In the genomic region with DNA sequence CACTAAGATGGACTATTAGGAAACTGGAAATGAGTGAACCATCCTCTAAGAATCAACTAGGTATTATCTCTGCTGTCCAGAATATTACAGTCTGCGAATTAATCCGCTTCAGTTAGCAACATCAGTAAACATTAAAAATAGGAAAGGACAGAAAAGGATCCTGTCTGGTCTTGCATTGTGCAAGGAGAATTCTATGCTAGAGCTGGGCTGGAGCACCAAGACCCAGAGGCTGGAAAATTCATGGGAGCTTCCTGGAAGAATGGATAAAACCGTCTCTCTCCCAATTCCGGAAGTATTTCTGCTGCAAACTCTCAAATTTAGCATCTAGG, we compare ENCODE assay signal across 8 mouse cellular contexts. TPM values are rescaled to one million over a fixed set of nuclear protein-coding genes. Genes with fewer than 3 reads are reported as not detected.
A peak's percentile ranks its signal among the peaks of the same experiment; 100 is the strongest.
DNase-seq lines count a peak whose midpoint lies in the region; ATAC-seq and TF ChIP-seq lines count a peak whose summit lies in the region.

No protein-coding gene starts in this region.

- no peaks in the 10 kb centered on the region for H3K27me3 ChIP-seq in heart, embryonic 13.5 days (replicated peaks)
- H3K27me3 ChIP-seq in MEL (ENCODE audit: control insufficient read depth in 1 of 2, insufficient read depth in 2 of 2, low read length in 2 of 2), result peaks cover 0 to 2% of the 10 kb centered on the region in 2 experiments; a peak in 1 of 4 replicates
- no peaks in the 10 kb centered on the region for H3K27me3 ChIP-seq in hindbrain, embryonic 13.5 days
- no peaks in the 10 kb centered on the region for H3K27me3 ChIP-seq in midbrain, embryonic 11.5 days (ENCODE audit: control insufficient read depth, insufficient read depth, low read length)

- no peak for TF ChIP-seq RAD21 in MEL (IDR thresholded peaks at IDR 0.05; ENCODE audit: low read depth, low read length)

- peaks cover 37% of the 10 kb centered on the region for H3K4me1 ChIP-seq in heart, embryonic 13.5 days
- peaks cover 0 to 2% of the 10 kb centered on the region in 2 experiments; a peak in 2 of 4 replicates for H3K4me1 ChIP-seq in MEL (ENCODE audit: control insufficient read depth in 1 of 2, insufficient read depth in 2 of 2, low read length in 2 of 2)
- peaks cover 9% of the 10 kb centered on the region; the same call in 1 of the 2 replicates for H3K4me1 ChIP-seq in hindbrain, embryonic 13.5 days (replicated peaks)
- peaks cover 2% of the 10 kb centered on the region; the same call in 1 of the 2 replicates for H3K4me1 ChIP-seq in midbrain, embryonic 11.5 days (ENCODE audit: control insufficient read depth, insufficient read depth, low read length)

- no peak for ATAC-seq in heart, embryonic 13.5 days (ENCODE audit: extremely low read depth, insufficient number of reproducible peaks, low FRiP score, low TSS enrichment)
- ATAC-seq in hindbrain, embryonic 13.5 days (ENCODE audit: low FRiP score), result peak; percentile 14; the same call in 1 of the 2 replicates
- peak; percentile 15; the same call in 1 of the 2 replicates for ATAC-seq in midbrain, embryonic 11.5 days (ENCODE audit: low FRiP score)

- H3K79me2 ChIP-seq in MEL (ENCODE audit: control insufficient read depth, insufficient read depth, low read length, poor library complexity), result no peaks in the 10 kb centered on the region

- H3K9ac ChIP-seq in heart, embryonic 13.5 days, result peak overlapping the region; percentile 75
- peak overlapping the region; percentile 27 for H3K9ac ChIP-seq in MEL (ENCODE audit: control insufficient read depth, low read depth, low read length, poor library complexity, severe bottlenecking)
- H3K9ac ChIP-seq in hindbrain, embryonic 13.5 days, result peak overlapping the region; percentile 61
- H3K9ac ChIP-seq in midbrain, embryonic 11.5 days (ENCODE audit: low read length), result peak overlapping the region; percentile 59

- no peaks in the 10 kb centered on the region for H3K36me3 ChIP-seq in heart, embryonic 13.5 days
- peaks cover 0 to 3% of the 10 kb centered on the region in 2 experiments; a peak in 2 of 4 replicates for H3K36me3 ChIP-seq in MEL (ENCODE audit: control insufficient read depth in 1 of 2, insufficient read depth in 2 of 2, low read length in 2 of 2)
- H3K36me3 ChIP-seq in hindbrain, embryonic 13.5 days, result no peaks in the 10 kb centered on the region
- H3K36me3 ChIP-seq in midbrain, embryonic 11.5 days (ENCODE audit: control insufficient read depth, insufficient read depth, low read length), result no peaks in the 10 kb centered on the region

- TF ChIP-seq CTCF in MEL (IDR thresholded peaks at IDR 0.05 in 2 of 3, conservative IDR thresholded peaks at IDR 0.05 in 1 of 3; ENCODE audit: control insufficient read depth in 1 of 3, insufficient read depth in 1 of 3, low read depth in 2 of 3, low read length in 3 of 3, poor library complexity in 1 of 3, severe bottlenecking in 1 of 3), result no peak

- H3K4me3 ChIP-seq in heart, embryonic 13.5 days, result peak overlapping the region; percentile 61
- H3K4me3 ChIP-seq in MEL (ENCODE audit: control insufficient read depth in 1 of 2, insufficient read depth in 1 of 2, low read depth in 2 of 2, low read length in 2 of 2), result peak overlapping the region; percentile 45 to 48
- peak overlapping the region; percentile 51 for H3K4me3 ChIP-seq in hindbrain, embryonic 13.5 days
- peak overlapping the region; percentile 29 for H3K4me3 ChIP-seq in midbrain, embryonic 11.5 days (ENCODE audit: low read depth, low read length)

- no peak for TF ChIP-seq EP300 in MEL (IDR thresholded peaks at IDR 0.05; ENCODE audit: low read depth in 1 of 2, low read length in 2 of 2)

- no peak for DNase-seq in heart, adult 18-20 months
- DNase-seq in MEL (ENCODE audit: low read depth, low spot score) (no peak), MN1 (ENCODE audit: low spot score) (no peak)
- peak; percentile 92 for DNase-seq in midbrain, embryonic 11.5 days (ENCODE audit: low spot score, missing footprints)
- DNase-seq in frontal cortex, postnatal 25 days (ENCODE audit: low spot score in 2 of 2), result no peak
- no peak for DNase-seq in embryo, embryonic 9.5 days (ENCODE audit: extremely low spot score)

- 32% methylated on average over 4 of the region's 4 CpGs for WGBS in heart, embryonic 13.5 days
- 31% methylated on average over 4 of the region's 4 CpGs for WGBS in hindbrain, embryonic 13.5 days
- 35% methylated on average over 4 of the region's 4 CpGs for WGBS in midbrain, embryonic 11.5 days

- no peaks in the 10 kb centered on the region for H3K9me3 ChIP-seq in heart, embryonic 13.5 days
- H3K9me3 ChIP-seq in MEL (replicated peaks; ENCODE audit: insufficient read depth, low read length), result no peaks in the 10 kb centered on the region
- no peaks in the 10 kb centered on the region for H3K9me3 ChIP-seq in hindbrain, embryonic 13.5 days
- H3K9me3 ChIP-seq in midbrain, embryonic 11.5 days (ENCODE audit: control insufficient read depth, low read length), result no peaks in the 10 kb centered on the region

- H3K27ac ChIP-seq in heart, embryonic 13.5 days (replicated peaks), result peak overlapping the region; percentile 65; the same call in 1 of the 2 replicates
- H3K27ac ChIP-seq in MEL (ENCODE audit: control insufficient read depth, low read depth, low read length), result no peak overlapping the region
- peak overlapping the region; percentile 73; the same call in 1 of the 2 replicates for H3K27ac ChIP-seq in hindbrain, embryonic 13.5 days
- H3K27ac ChIP-seq in midbrain, embryonic 11.5 days (ENCODE audit: low read depth, low read length), result no peak overlapping the region

- TF ChIP-seq POLR2A in MEL (IDR thresholded peaks at IDR 0.05; ENCODE audit: control insufficient read depth in 1 of 2, insufficient read depth in 1 of 2, low read depth in 1 of 2, low read length in 2 of 2, poor library complexity in 1 of 2), result no peak

- peak overlapping the region; percentile 74 for H3K4me2 ChIP-seq in heart, embryonic 13.5 days
- peak overlapping the region; percentile 68 for H3K4me2 ChIP-seq in hindbrain, embryonic 13.5 days
- H3K4me2 ChIP-seq in midbrain, embryonic 11.5 days, result peak overlapping the region; percentile 63

TF ChIP-seq in MEL, 35 proteins besides CTCF, POLR2A, EP300 and RAD21 (continues in another document):
- TF ChIP-seq RCOR1 (IDR thresholded peaks at IDR 0.05; ENCODE audit: low read depth, low read length) (no peak), POLR2AphosphoS5 (IDR thresholded peaks at IDR 0.05; ENCODE audit: borderline replicate concordance, low read depth, low read length) (no peak), MEF2A (IDR thresholded peaks at IDR 0.05; ENCODE audit: extremely low read depth, insufficient replicate concordance, low read depth, low read length, poor library complexity, severe bottlenecking) (no peak), SIN3A (IDR thresholded peaks at IDR 0.05; ENCODE audit: low read length) (no peak), NRF1 (IDR thresholded peaks at IDR 0.05; ENCODE audit: insufficient read depth, low read depth, low read length, poor library complexity, severe bottlenecking) (no peak), MYB (IDR thresholded peaks at IDR 0.05; ENCODE audit: low read depth, low read length) (no peak), TAL1 (IDR thresholded peaks at IDR 0.05; ENCODE audit: low read length) (no peak)

RNA-seq across cellular contexts. Expression of a gene that starts 0.3 kb away (rescaled TPM):
- polyA plus RNA-seq in heart, embryonic 13.5 days (2015; fragmentation: Nextera tagmentation; extraction: Ambion mirVana), result 6.2 and 8.0 TPM in 2 replicates
- 1 to 10 TPM; 3.1 to 3.7 TPM for total RNA-seq in heart, adult 18-20 months (2021)
- 0.65 and 0.69 TPM in 2 replicates for total RNA-seq in MEL (2012; rRNA removed)
- polyA plus RNA-seq in MEL (2012; ENCODE audit: insufficient read depth in 1 of 2, insufficient read length in 2 of 2, low read depth in 1 of 2, low replicate concordance in 2 of 2, missing spikeins in 1 of 2), result 1 to 10 TPM in 1 of 2 experiments, not detected in 1; 2.7 TPM
- 2.7 and 3.8 TPM in 2 replicates for polyA plus RNA-seq in hindbrain, embryonic 13.5 days (2015; fragmentation: Nextera tagmentation; extraction: Ambion mirVana)
- polyA plus RNA-seq in midbrain, embryonic 11.5 days (2014; fragmentation: Nextera tagmentation; extraction: Ambion mirVana), result 4.7 and 5.0 TPM in 2 replicates

RNA-seq across cellular contexts. Expression of a gene that starts 22.9 kb away (rescaled TPM):
- 31.1 and 33.9 TPM in 2 replicates for polyA plus RNA-seq in heart, embryonic 13.5 days (2015; fragmentation: Nextera tagmentation; extraction: Ambion mirVana)
- 10 to 100 TPM; 22.2 to 28.9 TPM for total RNA-seq in heart, adult 18-20 months (2021)
- total RNA-seq in MEL (2012; rRNA removed), result 7.6 and 8.0 TPM in 2 replicates
- 10 to 100 TPM in 1 of 2 experiments, not detected in 1; 13.8 TPM for polyA plus RNA-seq in MEL (2012; ENCODE audit: insufficient read depth in 1 of 2, insufficient read length in 2 of 2, low read depth in 1 of 2, low replicate concordance in 2 of 2, missing spikeins in 1 of 2)
- 23.4 and 24.4 TPM in 2 replicates for polyA plus RNA-seq in hindbrain, embryonic 13.5 days (2015; fragmentation: Nextera tagmentation; extraction: Ambion mirVana)
- polyA plus RNA-seq in midbrain, embryonic 11.5 days (2014; fragmentation: Nextera tagmentation; extraction: Ambion mirVana), result 28.7 and 31.4 TPM in 2 replicates

RNA-seq across cellular contexts. Expression of a gene that starts 33.2 kb away (rescaled TPM):
- 1.5 and 1.6 TPM in 2 replicates for polyA plus RNA-seq in heart, embryonic 13.5 days (2015; fragmentation: Nextera tagmentation; extraction: Ambion mirVana)
- total RNA-seq in heart, adult 18-20 months (2021), result 1 to 10 TPM; 2.8 to 3.4 TPM
- total RNA-seq in MEL (2012; rRNA removed), result not detected in 2 replicates
- polyA plus RNA-seq in MEL (2012; ENCODE audit: insufficient read depth in 1 of 2, insufficient read length in 2 of 2, low read depth in 1 of 2, low replicate concordance in 2 of 2, missing spikeins in 1 of 2), result under 1 TPM in 1 of 2 experiments, not detected in 1; 0.10 TPM
- 0.78 and 0.88 TPM in 2 replicates for polyA plus RNA-seq in hindbrain, embryonic 13.5 days (2015; fragmentation: Nextera tagmentation; extraction: Ambion mirVana)
- polyA plus RNA-seq in midbrain, embryonic 11.5 days (2014; fragmentation: Nextera tagmentation; extraction: Ambion mirVana), result 0.50 and 0.78 TPM in 2 replicates

RNA-seq across cellular contexts. Expression of a gene that starts 51.6 kb away (rescaled TPM):
- polyA plus RNA-seq in heart, embryonic 13.5 days (2015; fragmentation: Nextera tagmentation; extraction: Ambion mirVana), result 1.5 and 1.6 TPM in 2 replicates
- 1 to 10 TPM; 1.3 to 2.5 TPM for total RNA-seq in heart, adult 18-20 months (2021)
- total RNA-seq in MEL (2012; rRNA removed), result 0.10 TPM in 1 of 2 replicates, not detected in the other
- under 1 TPM in 1 of 2 experiments, not detected in 1; 0.08 TPM for polyA plus RNA-seq in MEL (2012; ENCODE audit: insufficient read depth in 1 of 2, insufficient read length in 2 of 2, low read depth in 1 of 2, low replicate concordance in 2 of 2, missing spikeins in 1 of 2)
- 0.60 and 1.00 TPM in 2 replicates for polyA plus RNA-seq in hindbrain, embryonic 13.5 days (2015; fragmentation: Nextera tagmentation; extraction: Ambion mirVana)
- polyA plus RNA-seq in midbrain, embryonic 11.5 days (2014; fragmentation: Nextera tagmentation; extraction: Ambion mirVana), result 0.22 and 0.33 TPM in 2 replicates

RNA-seq across cellular contexts. Expression of a gene that starts 57.6 kb away (rescaled TPM):
- 0.37 and 1.0 TPM in 2 replicates for polyA plus RNA-seq in heart, embryonic 13.5 days (2015; fragmentation: Nextera tagmentation; extraction: Ambion mirVana)
- total RNA-seq in heart, adult 18-20 months (2021), result 1 to 10 TPM in 1 of 2 experiments, under 1 TPM in 1; 0.90 to 1.5 TPM
- not detected in 2 replicates for total RNA-seq in MEL (2012; rRNA removed)
- not detected for polyA plus RNA-seq in MEL (2012; ENCODE audit: insufficient read depth in 1 of 2, insufficient read length in 2 of 2, low read depth in 1 of 2, low replicate concordance in 2 of 2, missing spikeins in 1 of 2)
- 0.14 and 0.27 TPM in 2 replicates for polyA plus RNA-seq in hindbrain, embryonic 13.5 days (2015; fragmentation: Nextera tagmentation; extraction: Ambion mirVana)
- 0.10 TPM in 1 of 2 replicates, not detected in the other for polyA plus RNA-seq in midbrain, embryonic 11.5 days (2014; fragmentation: Nextera tagmentation; extraction: Ambion mirVana)

Comparison
In these comparisons a context has a peak if more than half of its experiments do, and no peak if none do; other contexts are left out.
1. H3K27ac ChIP-seq: peak in heart, embryonic 13.5 days (single experiment) and hindbrain, embryonic 13.5 days (single experiment); none in MEL (single experiment) and midbrain, embryonic 11.5 days (single experiment).
2. Peak in every context shown above with its lines, with median percentiles within 50 percentile points of each other: H3K4me2 ChIP-seq, H3K4me3 ChIP-seq and H3K9ac ChIP-seq.